Mouse (Mus musculus) myocyte (in vitro differentiated cells): Measurements from ENCODE around the gene E030030I06Rik. TPM values are rescaled to one million over a fixed set of nuclear protein-coding genes. Genes with fewer than 3 reads are reported as not detected.
"Not testable (repeated sequence)": the region's sequence is repeated elsewhere in the genome, so short reads cannot be mapped to it uniquely, and the experiment has no call there.

Experiments used
- H3K27me3 ChIP-seq: one replicate; pipeline ENCODE4 v1.6.1; 2011; ENCODE audit not compliant: control insufficient read depth, insufficient read depth, insufficient read length
- H3K36me3 ChIP-seq: one replicate; pipeline ENCODE4 v1.6.1; 2011; ENCODE audit not compliant: control insufficient read depth, insufficient read depth
- H3K4me2 ChIP-seq: one replicate; pipeline ENCODE4 v1.6.1; 2011; ENCODE audit warnings: low read depth, control low read depth
- H3K4me3 ChIP-seq: one replicate; pipeline ENCODE4 v1.5.1; 2011; ENCODE audit warnings: mild to moderate bottlenecking, control low read depth, moderate library complexity
- H3K79me2 ChIP-seq: one replicate; pipeline ENCODE4 v1.6.1; 2011; ENCODE audit not compliant: control insufficient read depth, insufficient read depth
- H3ac ChIP-seq: one replicate; pipeline ENCODE4 v1.6.1; 2011; ENCODE audit not compliant: control insufficient read depth, insufficient read length
- CEBPB ChIP-seq: IDR thresholded peaks from 2 replicates; pipeline ENCODE4 v1.6.1; 2011; ENCODE audit warnings: mild to moderate bottlenecking, moderate library complexity; ENCODE audit not compliant: poor library complexity, insufficient read depth, severe bottlenecking
- E2F4 ChIP-seq: IDR thresholded peaks from one replicate; pipeline ENCODE4 v1.6.1; 2011; ENCODE audit warnings: mild to moderate bottlenecking, control low read depth, moderate library complexity; ENCODE audit not compliant: insufficient read depth
- MAX ChIP-seq: IDR thresholded peaks from one replicate; pipeline ENCODE4 v1.6.1; 2011; ENCODE audit warnings: low read depth, mild to moderate bottlenecking, control low read depth
- MYOD1 ChIP-seq, 3 experiments: IDR thresholded peaks; one replicate each; pipeline ENCODE4 v1.6.1; 2011; ENCODE audit warnings: control low read depth in 2 of 3, low read depth in 2 of 3, mild to moderate bottlenecking in 2 of 3, moderate library complexity in 1 of 3; ENCODE audit not compliant: insufficient read length in 2 of 3, control insufficient read depth in 1 of 3
- MYOG ChIP-seq, 3 experiments: IDR thresholded peaks; one replicate each; pipeline ENCODE4 v1.6.1; 2011; ENCODE audit warnings: control low read depth in 2 of 3, low read depth in 2 of 3, mild to moderate bottlenecking in 2 of 3; ENCODE audit not compliant: insufficient read length in 2 of 3, control insufficient read depth in 1 of 3, insufficient read depth in 1 of 3
- POLR2A ChIP-seq: IDR thresholded peaks from one replicate; pipeline ENCODE4 v1.6.1; 2011; ENCODE audit warnings: low read depth, mild to moderate bottlenecking, control low read depth, moderate library complexity; ENCODE audit not compliant: insufficient read length
- POLR2AphosphoS2 ChIP-seq: IDR thresholded peaks from one replicate; pipeline ENCODE4 v1.6.1; 2011; ENCODE audit warnings: low read depth, control low read depth; ENCODE audit not compliant: insufficient read length
- REST ChIP-seq: IDR thresholded peaks from one replicate; pipeline ENCODE4 v1.6.1; 2011; ENCODE audit warnings: mild to moderate bottlenecking, control low read depth, moderate library complexity; ENCODE audit not compliant: insufficient read depth, insufficient read length
- SRF ChIP-seq: IDR thresholded peaks from one replicate; pipeline ENCODE4 v1.6.1; 2011; ENCODE audit warnings: low read depth; ENCODE audit not compliant: control insufficient read depth, insufficient read length
- TCF12 ChIP-seq: IDR thresholded peaks from one replicate; pipeline ENCODE4 v1.6.1; 2011; ENCODE audit warnings: mild to moderate bottlenecking, control low read depth; ENCODE audit not compliant: poor library complexity, insufficient read depth, severe bottlenecking
- TCF3 ChIP-seq: IDR thresholded peaks from one replicate; pipeline ENCODE4 v1.6.1; 2011; ENCODE audit warnings: low read depth, control low read depth; ENCODE audit not compliant: insufficient read length
- USF1 ChIP-seq: IDR thresholded peaks from one replicate; pipeline ENCODE4 v1.6.1; 2011; ENCODE audit warnings: low read depth, mild to moderate bottlenecking, control low read depth, moderate library complexity
- polyA plus RNA-seq: library from polyadenylated mRNA; unstranded; fragments of >200 nt; fragmentation: generic; extraction: Trizol; gene quantifications from one replicate; pipeline ENCODE4 v1.2.1, GENCODE M21; 2012; ENCODE audit warnings: missing spikeins

E030030I06Rik gene
- polyA plus RNA-seq, 1 experiment: 5.8 TPM

GRCm38 (mm10) chr10:22151056-22151862 lies 2.2 kb upstream of the E030030I06Rik start:
- H3K4me2 ChIP-seq: peak overlapping the region; percentile 88
- not testable (repeated sequence) for H3K79me2 ChIP-seq, H3ac ChIP-seq, H3K4me3 ChIP-seq, H3K36me3 ChIP-seq
- peaks cover 37% of the 10 kb centered on the region for H3K27me3 ChIP-seq

DNA sequence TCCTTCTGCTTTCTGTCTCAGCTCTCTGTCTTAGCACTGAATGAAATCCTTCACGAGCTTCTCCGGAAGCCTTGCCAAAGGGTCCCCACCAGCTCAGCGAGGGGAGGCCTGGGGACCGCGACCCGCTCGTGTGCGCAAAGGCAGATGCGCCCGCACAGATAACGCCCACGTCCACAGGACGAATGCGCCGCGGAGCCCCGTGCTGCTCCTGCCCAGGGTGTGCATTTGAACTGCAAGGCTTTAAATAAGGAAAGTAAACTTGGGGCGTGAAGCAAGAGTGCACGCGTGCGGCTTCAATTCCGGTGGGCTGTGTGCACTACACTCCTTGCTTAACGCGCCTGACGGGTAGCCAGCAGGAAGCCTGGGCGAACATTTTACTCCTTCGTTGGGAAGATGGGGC lies 1.5 kb upstream of the E030030I06Rik start:
- TF ChIP-seq MYOG (IDR thresholded peaks at IDR 0.05; ENCODE audit: control insufficient read depth in 1 of 3, insufficient read depth in 1 of 3, insufficient read length in 2 of 3, low read depth in 2 of 3): no peak
- no peak for TF ChIP-seq MAX
- no peak for TF ChIP-seq TCF3
- Histone ChIP-seq H3K79me2 (peaks cover 6% of the 10 kb centered on the region), H3K4me2 (peak overlapping the region; percentile 88), H3K4me3 (peak overlapping the region; percentile 92), H3K27me3 (peaks cover 32% of the 10 kb centered on the region), H3ac (no peak overlapping the region), H3K36me3 (no peaks in the 10 kb centered on the region)

- H3K4me2 ChIP-seq: peak overlapping the region; percentile 88
- no peak for TF ChIP-seq MYOD1 (IDR thresholded peaks at IDR 0.05; ENCODE audit: control insufficient read depth in 1 of 3, insufficient read length in 2 of 3, low read depth in 2 of 3)
- no peak for TF ChIP-seq REST
- TF ChIP-seq MAX: no peak
- TF ChIP-seq SRF: no peak
- no peak for TF ChIP-seq POLR2A
- TF ChIP-seq CEBPB: no peak
- no peak for TF ChIP-seq POLR2AphosphoS2
- no peak for TF ChIP-seq MYOG (IDR thresholded peaks at IDR 0.05; ENCODE audit: control insufficient read depth in 1 of 3, insufficient read depth in 1 of 3, insufficient read length in 2 of 3, low read depth in 2 of 3)
- no peak for TF ChIP-seq TCF3
- no peak for TF ChIP-seq USF1
- TF ChIP-seq TCF12: no peak
- TF ChIP-seq E2F4: no peak
These were observed 808 bp upstream of the E030030I06Rik start for GRCm38 (mm10) chr10:22149691-22150465.

DNA sequence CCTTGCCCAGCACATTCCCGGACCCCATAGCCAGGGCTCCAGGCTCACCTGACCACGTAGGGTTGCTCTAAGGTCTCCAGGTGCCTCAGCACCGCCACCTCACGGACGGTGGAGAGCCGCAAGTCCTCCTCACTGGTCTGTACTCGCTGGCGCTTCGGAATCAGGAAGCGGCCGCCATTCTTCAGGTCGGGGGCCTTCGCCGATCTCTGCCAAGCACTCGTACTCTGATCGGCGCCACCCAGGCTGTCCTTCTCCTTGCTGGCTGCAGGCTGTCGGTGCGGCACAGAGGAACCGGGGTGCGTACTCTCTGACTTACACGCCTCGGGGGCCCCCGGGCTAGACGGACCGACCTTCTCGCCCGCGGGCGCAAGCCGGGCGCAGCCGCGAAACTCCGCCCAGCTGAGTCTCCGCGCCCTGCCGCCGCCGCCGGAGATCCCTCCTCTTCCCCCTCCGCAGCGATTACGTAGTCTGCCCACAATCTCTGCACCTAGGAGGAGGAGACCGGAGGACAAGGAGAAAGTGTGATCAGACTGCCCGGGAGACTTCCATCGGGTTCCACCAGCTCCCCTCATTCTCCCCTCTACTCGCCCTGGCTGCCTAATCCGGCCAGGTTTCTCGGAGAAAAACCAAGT lies 513 bp downstream of the E030030I06Rik start:
- peaks cover 23% of the 10 kb centered on the region for H3K27me3 ChIP-seq
- peak overlapping the region; percentile 92 for H3K4me3 ChIP-seq
- H3K4me2 ChIP-seq: peak overlapping the region; percentile 88
- peaks cover 6% of the 10 kb centered on the region for H3K79me2 ChIP-seq
- TF ChIP-seq POLR2AphosphoS2 (peak; percentile 64), MYOG (IDR thresholded peaks at IDR 0.05; ENCODE audit: control insufficient read depth in 1 of 3, insufficient read depth in 1 of 3, insufficient read length in 2 of 3, low read depth in 2 of 3) (no peak), POLR2A (peak; percentile 73)
- peak overlapping the region; percentile 6 for H3ac ChIP-seq
- no peaks in the 10 kb centered on the region for H3K36me3 ChIP-seq

More at GRCm38 (mm10) chr10:22149691-22150465, 808 bp upstream of the E030030I06Rik start:
- Histone ChIP-seq H3K27me3 (peaks cover 28% of the 10 kb centered on the region), H3K4me3 (peak overlapping the region; percentile 92), H3K36me3 (no peaks in the 10 kb centered on the region), H3ac (peak overlapping the region; percentile 6), H3K79me2 (peaks cover 6% of the 10 kb centered on the region)

- no peaks in the 10 kb centered on the region for H3K27me3 ChIP-seq
- H3K79me2 ChIP-seq: peaks cover 6% of the 10 kb centered on the region
- no peak overlapping the region for H3ac ChIP-seq
- no peaks in the 10 kb centered on the region for H3K36me3 ChIP-seq
- H3K4me3 ChIP-seq: no peak overlapping the region
- no peak overlapping the region for H3K4me2 ChIP-seq
- TF ChIP-seq TCF12 (no peak), MYOG (IDR thresholded peaks at IDR 0.05; ENCODE audit: control insufficient read depth in 1 of 3, insufficient read depth in 1 of 3, insufficient read length in 2 of 3, low read depth in 2 of 3) (no peak), POLR2A (no peak), REST (no peak), CEBPB (no peak), MAX (no peak), USF1 (no peak), POLR2AphosphoS2 (no peak), E2F4 (no peak), TCF3 (no peak), SRF (no peak), MYOD1 (IDR thresholded peaks at IDR 0.05; ENCODE audit: control insufficient read depth in 1 of 3, insufficient read length in 2 of 3, low read depth in 2 of 3) (no peak)
These were observed 6.1 kb downstream of the E030030I06Rik start for GRCm38 (mm10) chr10:22142926-22143325.

GRCm38 (mm10) chr10:22142194-22142593 lies 6.9 kb downstream of the E030030I06Rik start:
- H3K4me3 ChIP-seq: not testable (repeated sequence)

More at GRCm38 (mm10) chr10:22142194-22142593, 6.9 kb downstream of the E030030I06Rik start:
- H3ac ChIP-seq, H3K27me3 ChIP-seq, H3K36me3 ChIP-seq, H3K4me2 ChIP-seq, H3K79me2 ChIP-seq: not testable (repeated sequence)
